Mouse (Mus musculus) heart, postnatal 25 days (tissue): ENCODE measurements around the gene Gm11985. TPM values are rescaled to one million over a fixed set of nuclear protein-coding genes. Genes with fewer than 3 reads are reported as not detected.
"Not testable (repeated sequence)": the region's sequence is repeated elsewhere in the genome, so short reads cannot be mapped to it uniquely, and the experiment has no call there.

Source experiments
- DNase-seq: peaks from one replicate; pipeline ENCODE4 v3.0.0; 2022; ENCODE audit warnings: low spot score
- intact Hi-C: fragments of 180-260 bp; cut with DNase I; formaldehyde crosslinking; loops from one replicate; pipeline ENCODE4 v1.15.1; 2025
- total RNA-seq, 2 experiments: library from RNA; stranded (reverse); gene quantifications; 2 replicates each; pipeline ENCODE4 v1.2.3; 2021

Gene Gm11985
- not detected for total RNA-seq

DNA sequence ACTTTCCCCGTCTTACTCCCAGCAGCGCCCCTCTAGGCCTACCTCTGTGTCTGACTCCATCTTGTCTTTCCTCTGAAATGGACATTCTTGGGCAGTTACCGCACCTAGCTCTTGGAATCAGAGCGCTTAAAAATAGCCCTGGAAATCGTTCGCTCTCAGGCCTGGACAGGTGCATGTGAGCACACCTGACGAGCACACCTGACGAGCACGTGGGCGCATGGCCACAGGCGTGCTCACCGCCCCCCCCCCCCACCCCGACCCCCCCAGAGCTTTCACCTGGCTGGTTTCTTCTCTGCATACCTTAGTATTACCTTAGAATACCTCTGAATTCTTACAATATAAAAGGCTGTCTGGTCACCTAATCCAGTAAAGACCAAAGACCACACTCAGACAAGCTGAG lies at the start of gene Gm11985:
TSS of gene Gm11985 (minus strand) at position 101 of the 400 bp plus-strand sequence.
- intact Hi-C loops: no loop called here

DNA sequence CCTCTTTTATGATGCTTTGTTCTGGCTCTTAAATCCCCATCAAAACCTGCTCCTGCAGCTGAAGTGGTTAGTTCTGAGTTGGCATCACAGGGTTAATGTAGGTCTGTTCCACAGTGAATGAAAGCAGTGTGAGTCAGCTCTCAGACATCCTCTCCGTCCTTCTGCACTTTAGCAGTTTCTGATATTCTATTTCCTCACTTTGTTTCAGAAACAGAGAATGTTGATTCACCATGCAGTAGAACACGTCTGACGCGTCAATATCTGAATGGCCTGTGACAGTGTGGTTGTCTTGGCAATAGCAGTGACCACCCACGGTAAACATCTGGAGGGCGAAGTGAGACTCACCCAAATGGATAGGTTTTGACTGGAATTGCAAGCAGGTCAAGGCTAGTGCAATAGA lies 49.3 kb upstream of the Gm11985 start:
- intact Hi-C loops: no loop called here
- DNase-seq: no peak

More for the DNA sequence above, at the start of gene Gm11985:
- no peak for DNase-seq

DNA sequence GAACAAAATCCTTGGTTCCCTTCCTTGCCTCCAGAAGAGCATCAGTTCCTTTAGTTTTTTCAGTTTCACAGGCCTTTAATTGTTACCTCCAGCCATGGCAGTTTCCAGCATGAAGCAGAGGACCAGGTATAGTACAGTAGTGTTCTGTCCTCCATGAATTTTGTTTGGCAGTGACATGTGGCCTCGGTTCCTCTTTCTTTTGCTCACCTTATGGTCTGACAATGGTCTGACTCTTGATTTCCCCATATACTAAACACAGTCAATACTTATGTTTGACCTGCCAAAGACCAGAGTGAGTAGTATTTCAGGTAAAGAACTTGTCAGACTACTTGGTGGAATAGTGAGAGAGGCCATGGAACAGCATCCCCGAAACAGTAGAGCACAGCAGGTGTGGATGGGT lies 48.4 kb upstream of the Gm11985 start:
- intact Hi-C loops: no loop called here
- no peak for DNase-seq

DNA sequence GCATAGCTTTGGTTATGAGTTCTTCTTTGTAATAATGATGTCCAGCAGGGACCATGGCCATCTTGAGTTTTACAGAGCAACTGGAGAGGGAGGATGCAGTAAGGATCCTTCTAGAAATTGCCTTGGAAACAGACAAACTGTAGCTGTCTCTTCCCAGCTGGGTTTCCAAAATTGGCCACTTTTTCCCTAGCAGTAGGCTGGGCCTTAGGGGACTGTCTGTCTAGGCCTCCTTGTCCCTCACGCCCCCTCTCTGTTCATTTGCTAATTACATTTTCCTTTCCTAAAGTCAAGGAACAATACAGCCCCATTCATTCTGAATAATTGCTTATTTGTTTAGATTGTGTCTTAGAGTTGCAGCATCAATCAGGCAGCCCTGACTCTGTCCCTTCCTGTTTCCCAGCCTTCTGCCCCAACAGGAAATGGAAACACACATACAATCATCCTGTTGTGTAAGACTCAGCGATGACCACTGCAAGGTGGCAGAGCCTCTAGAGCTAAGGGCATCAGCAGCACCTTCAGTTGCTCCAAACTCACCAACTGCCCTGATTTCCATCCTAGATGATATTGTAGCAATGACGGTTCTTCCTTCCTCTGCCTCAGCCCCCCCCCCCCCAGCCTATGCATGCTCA lies 46.7 kb upstream of the Gm11985 start:
- DNase-seq: no peak
- intact Hi-C loops: no loop called here

DNA sequence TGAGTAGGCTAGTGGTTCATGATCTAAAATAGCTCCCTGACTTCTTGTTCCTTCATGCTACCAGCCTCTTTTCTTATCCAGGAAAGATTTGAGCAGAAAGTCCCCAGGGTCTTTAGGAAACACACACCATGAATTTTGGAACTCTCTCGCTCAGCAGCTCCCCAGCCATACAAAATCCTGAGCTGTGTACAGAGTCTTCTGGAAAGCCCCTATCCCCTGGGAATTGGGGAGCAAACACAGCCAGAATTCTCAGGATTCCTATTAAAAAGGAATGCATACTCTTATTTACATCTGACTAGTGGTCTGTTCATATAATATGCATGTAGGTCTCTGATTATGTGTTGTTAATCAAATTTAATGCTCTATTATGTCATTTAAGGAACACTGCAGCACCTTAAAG lies 46.1 kb upstream of the Gm11985 start:
- intact Hi-C loops: no loop called here
- no peak for DNase-seq

DNA sequence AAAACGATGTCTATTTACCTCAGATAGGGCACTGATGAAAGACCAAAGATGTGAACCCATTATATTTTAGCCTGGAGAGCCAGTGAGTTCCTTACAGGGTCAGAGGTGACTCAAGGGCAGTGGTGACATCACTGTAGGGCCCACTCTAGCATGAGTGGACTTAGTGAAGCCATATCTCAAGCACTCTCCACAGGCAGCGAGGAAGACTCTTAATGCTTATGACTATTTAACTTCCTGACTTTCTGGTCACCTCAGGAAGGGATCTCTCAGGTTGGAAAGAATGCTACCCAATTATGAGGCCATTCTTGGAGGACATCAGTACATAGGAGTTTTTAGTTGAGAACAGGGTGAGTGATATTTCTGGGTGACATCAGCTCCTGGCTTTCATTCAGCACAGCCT lies 45.0 kb upstream of the Gm11985 start:
- intact Hi-C loops: no loop called here
- no peak for DNase-seq

DNA sequence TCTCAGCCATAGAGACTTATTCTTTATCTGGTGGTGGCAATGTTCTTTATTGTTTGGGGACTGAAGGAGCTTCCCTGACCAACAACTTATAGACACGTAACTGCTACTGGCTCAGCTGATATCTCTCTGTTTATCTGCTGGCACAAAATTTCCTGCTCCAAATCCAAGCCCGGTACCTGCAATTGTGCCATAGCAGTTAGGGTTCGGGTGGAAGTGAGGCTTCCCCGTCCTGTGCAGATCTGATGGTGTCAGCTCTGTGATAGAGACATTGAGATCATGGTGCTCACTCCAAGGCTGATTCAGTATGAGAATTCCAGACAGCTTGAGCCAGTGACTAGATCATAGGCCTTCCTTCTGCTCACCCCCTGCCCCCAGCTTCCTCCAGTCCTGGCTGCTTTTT lies 43.6 kb upstream of the Gm11985 start:
- no peak for DNase-seq
- intact Hi-C loops: no loop called here

DNA sequence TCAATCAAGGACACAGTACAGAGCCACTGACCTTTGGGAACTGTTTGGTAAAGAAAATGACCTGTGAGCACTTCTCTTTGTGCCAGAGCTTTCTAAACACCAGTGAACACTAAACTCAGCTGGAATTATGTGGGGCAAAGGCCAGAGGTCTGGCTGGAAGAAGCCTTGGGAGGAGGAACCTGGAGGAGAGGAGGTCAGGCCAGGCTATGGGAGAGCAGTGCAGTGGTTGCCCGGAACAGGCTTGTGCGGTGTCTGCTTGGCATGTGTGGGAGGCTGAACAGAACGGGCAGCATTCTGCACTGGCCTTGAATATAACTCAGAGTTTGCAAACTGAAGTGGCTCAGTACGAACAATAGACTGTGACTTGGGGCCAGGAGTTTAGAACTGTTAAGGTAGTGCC lies 41.6 kb upstream of the Gm11985 start:
- DNase-seq: no peak
- intact Hi-C loops: no loop called here

DNA sequence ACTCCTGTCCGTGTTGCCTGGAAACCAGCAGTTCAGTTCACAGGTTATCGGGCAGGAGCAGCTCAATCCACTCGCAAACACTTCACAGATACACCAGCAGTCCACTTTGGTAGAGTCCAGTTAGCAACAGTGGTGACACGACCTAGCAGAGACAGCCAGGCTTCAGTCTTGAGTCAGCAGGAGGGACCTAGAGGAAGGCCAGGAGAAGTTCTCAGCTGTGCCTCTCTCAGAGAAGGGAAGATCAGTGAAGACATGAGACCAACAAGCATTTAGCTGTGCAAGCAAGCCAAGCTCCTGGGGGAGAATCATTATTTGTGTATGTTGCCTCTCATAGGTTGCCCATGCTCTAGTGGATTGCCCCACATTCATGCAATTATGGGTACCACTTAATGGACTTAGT lies 39.7 kb upstream of the Gm11985 start:
- no peak for DNase-seq
- intact Hi-C loops: no loop called here

DNA sequence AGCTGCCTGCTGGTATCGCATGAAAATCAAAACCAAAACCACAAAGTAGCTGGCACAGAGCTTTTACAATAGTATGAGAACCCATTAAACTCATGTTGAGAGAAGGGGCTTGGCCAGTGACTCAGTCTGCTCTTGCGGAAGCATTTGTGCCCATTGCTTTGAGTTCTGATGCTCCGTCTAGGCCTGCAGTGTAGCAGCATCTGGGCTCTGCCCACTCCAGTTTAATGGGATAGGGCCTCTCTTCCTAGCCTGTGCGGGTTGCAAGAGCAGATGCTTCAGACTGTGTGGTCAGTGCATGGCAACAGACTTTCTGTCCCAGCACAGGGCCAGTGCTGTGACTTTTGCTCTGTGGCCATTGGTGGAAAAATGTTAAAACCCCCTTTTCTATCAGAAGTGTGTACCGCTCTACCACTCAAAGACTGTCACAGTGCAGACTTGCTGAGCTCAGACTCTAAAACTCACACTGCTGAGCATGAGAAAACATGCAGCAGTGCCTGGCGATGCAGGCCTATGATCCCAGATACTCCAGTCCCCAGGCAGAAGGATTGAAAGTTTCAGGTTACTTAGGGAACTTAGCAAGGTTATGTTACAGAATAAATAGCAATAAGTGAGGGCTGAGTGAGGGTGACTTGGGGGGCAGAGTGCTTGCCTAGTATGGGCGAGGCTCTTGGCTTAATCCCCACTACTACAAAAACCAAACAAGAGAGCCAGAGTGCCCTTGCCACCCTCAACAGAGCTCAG lies 38.6 kb upstream of the Gm11985 start:
- intact Hi-C loops: no loop called here
- DNase-seq: no peak

DNA sequence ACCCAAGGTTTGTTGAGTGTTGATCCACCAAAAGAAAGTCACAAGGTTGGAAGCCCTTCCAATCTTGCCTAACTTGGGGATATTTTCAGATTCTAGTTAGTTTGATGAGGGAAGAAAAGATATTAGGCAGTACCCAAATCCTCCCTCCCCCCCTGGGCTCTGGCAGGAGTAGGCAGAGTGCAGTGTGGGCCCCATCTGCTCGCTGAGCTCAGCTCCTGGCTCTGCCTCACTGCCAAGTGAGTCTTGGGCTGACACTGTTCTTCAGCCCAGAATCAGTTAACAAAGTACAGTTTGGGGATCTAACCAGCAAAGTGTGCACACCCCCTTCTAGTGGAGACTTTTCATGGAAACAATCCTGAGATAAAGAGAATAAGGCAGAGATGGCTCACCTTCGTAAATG lies 37.8 kb upstream of the Gm11985 start:
- DNase-seq: no peak
- intact Hi-C loops: no loop called here

DNA sequence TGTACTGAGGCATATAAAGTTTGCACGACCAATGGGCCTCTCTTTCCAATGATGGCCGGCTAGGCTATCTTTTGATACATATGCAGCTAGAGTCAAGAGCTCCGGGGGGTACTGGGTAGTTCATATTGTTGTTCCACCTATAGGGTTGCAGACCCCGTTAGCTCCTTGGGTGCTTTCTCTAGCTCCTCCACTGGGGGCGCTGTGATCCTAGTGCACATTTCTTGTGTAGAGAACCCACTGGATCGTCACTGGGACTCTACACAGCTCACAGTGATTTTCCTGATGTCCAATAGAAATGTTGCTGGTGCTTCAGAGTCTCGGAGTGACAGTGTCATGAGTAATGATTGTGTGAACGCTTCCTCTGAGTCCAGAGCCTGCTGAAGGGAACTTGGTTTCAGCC lies 33.5 kb upstream of the Gm11985 start:
- intact Hi-C loops, DNase-seq: not testable (repeated sequence)

DNA sequence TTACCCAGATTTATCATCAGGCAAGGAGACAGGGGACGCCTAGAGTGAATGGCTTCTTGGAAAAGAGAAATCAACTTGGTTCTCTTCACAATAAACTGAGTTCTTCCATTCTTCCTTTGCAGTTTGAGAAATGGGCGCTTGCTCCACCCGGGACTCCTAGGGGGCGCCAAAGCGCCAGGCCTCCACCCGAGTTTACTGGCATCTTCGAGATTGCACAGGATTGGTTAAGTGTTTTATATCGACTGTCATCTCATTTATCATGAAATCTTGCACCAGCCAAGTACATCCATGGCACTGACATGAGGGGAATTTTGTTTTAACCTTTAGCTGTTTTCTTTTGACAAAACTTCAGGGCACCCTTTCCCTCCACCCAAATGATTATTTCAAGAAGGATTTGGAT lies 27.3 kb upstream of the Gm11985 start:
- DNase-seq: no peak
- intact Hi-C loops: loop anchor here (10.0 kb wide), 3 partner anchors 119 to 1309 kb away; no protein-coding TSS in a partner anchor

DNA sequence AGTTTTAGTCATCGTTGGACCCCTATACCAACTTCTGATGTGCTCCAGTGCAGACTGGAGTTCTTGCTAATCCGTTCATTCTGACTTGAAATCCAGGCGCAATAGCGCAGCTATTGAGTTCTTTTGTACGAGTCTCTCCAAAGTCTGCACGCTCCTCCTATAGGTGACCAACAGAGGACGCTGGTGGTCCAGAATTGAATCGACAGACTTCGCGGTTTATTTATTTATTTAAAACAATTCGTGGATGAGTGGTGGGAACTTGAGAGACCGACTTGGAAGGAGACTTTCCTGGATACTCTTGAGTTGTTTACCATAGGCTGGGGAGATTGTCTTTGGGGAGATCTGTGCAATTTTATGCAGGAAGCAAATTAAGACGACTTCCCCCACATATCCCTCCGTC lies 26.4 kb upstream of the Gm11985 start:
- intact Hi-C loops: loop anchor here (1.0 to 10.0 kb wide), 6 partner anchors 120 to 1310 kb away; no protein-coding TSS in a partner anchor
- DNase-seq: no peak

DNA sequence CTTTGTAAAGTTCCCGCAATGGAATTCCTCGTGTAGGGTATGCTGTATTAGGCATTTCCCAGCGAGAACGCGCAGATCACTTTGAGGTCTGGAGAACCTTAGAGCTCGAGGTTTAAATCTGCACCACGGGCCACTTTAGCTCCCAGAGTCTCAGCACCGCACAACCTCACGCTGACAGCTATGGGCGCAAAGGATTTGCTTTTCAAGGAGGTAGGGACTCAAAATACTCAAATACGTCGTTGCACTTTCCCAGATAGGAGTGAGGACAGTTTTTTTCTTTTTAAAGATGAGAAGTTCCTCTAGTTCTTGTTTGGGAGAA lies 25.9 kb upstream of the Gm11985 start:
- no peak for DNase-seq
- intact Hi-C loops: loop anchor here (1.0 to 10.0 kb wide), 6 partner anchors 120 to 1310 kb away; no protein-coding TSS in a partner anchor

DNA sequence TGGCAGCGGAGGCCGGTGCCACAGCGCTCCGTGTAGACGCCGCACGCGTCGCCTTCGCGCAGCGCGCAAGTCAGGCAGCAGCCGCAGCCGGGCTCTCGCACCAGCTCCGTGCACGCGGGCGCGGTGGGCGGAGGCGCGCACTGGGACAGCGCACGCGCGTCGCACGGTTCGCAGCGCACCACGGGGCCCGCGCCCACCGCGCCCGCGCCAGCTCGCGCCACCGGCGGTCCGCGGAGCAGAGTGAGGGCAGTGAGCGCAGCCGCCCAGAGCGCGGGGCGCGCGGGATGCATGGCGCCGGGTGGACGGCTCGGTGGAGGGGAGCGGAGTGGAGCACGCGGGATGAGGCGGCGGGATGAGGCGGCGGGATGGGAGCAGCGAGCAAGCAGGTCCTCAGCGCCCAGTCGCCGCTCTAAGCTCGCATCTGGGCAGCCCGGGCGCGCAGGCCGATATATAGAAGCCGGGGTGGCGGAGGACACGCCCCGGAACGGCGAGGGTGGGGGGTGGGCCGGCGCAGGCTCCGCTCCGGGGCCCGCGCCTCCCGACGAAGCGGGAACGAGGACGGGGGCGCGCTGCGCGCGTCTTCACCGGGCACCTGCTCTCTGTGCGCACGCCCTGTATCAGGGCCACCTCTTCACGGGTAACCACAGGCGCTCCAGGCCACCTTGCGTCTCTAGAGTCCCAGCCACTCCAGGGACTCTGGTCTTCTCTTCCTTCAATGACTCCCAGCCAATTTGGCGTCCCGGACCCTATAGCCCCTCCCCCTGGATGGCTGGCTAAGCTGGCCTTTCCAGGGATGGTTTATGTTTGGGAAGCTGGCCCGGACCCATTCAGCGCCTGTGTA lies 25.4 kb upstream of the Gm11985 start, which contains the start of gene Igfbp3:
TSS of gene Igfbp3 (minus strand) at position 423 of the 841 bp plus-strand sequence.
- DNase-seq: peak; percentile 25
- intact Hi-C loops: loop anchor here (1.0 to 10.0 kb wide), 7 partner anchors 121 to 1311 kb away; no protein-coding TSS in a partner anchor

DNA sequence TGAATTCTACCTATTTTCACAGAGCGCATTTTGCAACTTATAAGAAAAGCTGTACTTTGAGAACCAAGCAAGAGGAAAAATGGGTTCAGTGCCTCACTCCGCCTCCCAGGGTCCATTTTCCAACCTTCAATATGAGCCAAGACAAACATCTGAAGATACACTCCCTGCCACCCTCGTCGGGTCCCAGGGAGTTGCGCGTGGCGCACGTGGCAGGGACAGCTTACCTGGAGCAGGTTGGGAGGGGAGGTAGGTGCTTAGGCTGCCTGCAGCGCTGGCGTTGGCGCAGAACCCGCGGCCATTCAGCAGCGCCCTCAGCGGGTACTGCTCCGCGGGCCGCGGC lies 24.8 kb upstream of the Gm11985 start:
- intact Hi-C loops: loop anchor here (2.0 to 10.0 kb wide), 6 partner anchors 122 to 1312 kb away; no protein-coding TSS in a partner anchor
- DNase-seq: no peak

DNA sequence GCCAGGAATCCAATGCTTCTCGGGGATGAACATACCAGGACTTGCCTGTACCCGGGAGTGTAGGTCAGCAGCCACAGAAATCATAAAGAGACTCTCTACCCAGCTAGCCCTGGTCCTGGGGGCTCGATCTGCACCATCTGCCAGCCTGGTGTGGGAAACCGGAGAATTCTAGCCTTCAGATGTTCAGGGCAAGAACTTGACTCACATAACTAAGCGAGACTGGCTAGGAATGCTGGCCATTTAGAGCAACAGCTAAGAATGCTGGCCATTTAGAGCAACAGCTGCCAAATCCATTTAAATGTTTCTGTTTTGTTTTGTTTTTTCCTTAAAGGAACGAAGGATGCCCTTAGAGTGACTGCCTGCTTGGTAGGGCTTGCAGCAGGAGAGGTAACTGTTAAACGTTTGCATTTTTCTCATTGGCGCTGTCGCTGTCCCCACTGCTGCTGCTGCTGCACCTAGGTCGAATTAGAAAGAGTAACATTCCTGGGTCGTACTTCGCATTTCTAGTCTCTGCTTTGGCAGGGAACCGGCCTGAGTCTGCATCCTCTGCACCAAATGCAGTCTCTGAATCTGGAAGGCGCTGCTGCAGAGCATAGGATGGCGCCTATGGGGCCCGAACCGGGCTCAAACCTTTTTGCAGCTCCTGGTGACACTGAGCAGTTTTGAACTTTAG lies 23.9 kb upstream of the Gm11985 start:
- intact Hi-C loops: loop anchor here (2.0 to 10.0 kb wide), 6 partner anchors 123 to 1313 kb away; no protein-coding TSS in a partner anchor
- no peak for DNase-seq

DNA sequence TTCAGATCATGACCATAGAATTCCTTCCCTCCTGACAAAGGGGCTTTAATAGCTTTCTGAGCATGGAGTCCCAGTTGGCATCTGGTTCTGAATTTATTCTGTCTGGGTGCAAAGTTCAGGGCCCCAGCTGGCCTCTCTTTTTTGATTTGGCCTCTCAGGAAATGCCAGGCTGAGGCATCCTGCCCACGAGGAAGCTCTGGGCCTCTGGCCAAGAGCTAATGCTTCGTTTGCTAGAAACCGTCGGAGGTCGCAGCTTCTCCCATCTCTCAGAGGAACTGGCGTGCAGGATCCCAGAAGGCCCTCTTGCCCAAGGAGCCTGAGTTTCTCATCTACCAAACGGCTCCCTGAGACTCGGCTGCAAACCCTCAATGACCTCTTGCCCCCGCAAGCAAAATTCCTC lies 22.8 kb upstream of the Gm11985 start:
- no peak for DNase-seq
- intact Hi-C loops: loop anchor here (2.0 to 10.0 kb wide), 6 partner anchors 124 to 1314 kb away; no protein-coding TSS in a partner anchor

DNA sequence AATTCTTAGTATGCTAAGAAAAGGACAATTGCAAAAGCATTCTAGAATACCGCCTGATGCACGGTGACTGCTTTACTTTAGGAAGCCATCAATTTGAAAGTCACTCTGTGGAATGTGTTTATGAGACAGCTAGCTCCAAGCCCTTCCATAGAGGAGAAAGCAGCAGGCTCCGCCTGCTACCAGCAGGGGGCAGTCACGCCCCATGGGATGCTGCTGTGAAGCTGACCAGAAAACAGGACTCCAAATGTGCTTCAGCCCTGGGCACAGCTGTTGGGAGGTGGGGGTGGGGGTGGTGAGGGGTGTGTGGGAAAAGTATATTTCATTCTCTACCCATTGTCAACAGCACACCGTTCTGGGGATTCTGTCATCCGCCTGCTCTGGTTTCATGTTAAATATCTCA lies 22.0 kb upstream of the Gm11985 start:
- DNase-seq: peak; percentile 17
- intact Hi-C loops: loop anchor here (2.0 to 10.0 kb wide), 6 partner anchors 124 to 1314 kb away; no protein-coding TSS in a partner anchor
